Mouse (Mus musculus): ENCODE measurements at regions not wholly inside any gene's neighbourhood (a gene's known extent, or its start where the extent isn't known, plus 50 kb on each side); places are given as distances from the start of the nearest gene placed in this dataset.
"Not testable (repeated sequence)": the region's sequence is repeated elsewhere in the genome, so short reads cannot be mapped to it uniquely, and the experiment has no call there.

- ATAC-seq (replicated peaks; ENCODE audit: low FRiP score, low TSS enrichment, poor library complexity, severe bottlenecking) = peak; percentile 60
These were observed 100.0 kb upstream of the Ifngr1 start for GRCm38 (mm10) chr10:19491513-19492380.

- peak; percentile 54; the same call in 1 of the 2 replicates for ATAC-seq (replicated peaks; ENCODE audit: low FRiP score, low TSS enrichment, poor library complexity, severe bottlenecking)
These were observed 97.2 kb upstream of the Ifngr1 start for GRCm38 (mm10) chr10:19494461-19495105.

- no peak for ATAC-seq (replicated peaks; ENCODE audit: low FRiP score, low TSS enrichment, poor library complexity, severe bottlenecking)
These were observed 93.6 kb upstream of the Ifngr1 start for GRCm38 (mm10) chr10:19498112-19498511.

GRCm38 (mm10) chr10:19502874-19503273, 88.9 kb upstream of the Ifngr1 start:
- no peak for ATAC-seq (replicated peaks; ENCODE audit: low FRiP score, low TSS enrichment, poor library complexity, severe bottlenecking)

GRCm38 (mm10) chr10:19503846-19504765, 87.6 kb upstream of the Ifngr1 start:
- no peak for ATAC-seq (replicated peaks; ENCODE audit: low FRiP score, low TSS enrichment, poor library complexity, severe bottlenecking)

- ATAC-seq (replicated peaks; ENCODE audit: low FRiP score, low TSS enrichment, poor library complexity, severe bottlenecking) = no peak
These were observed 86.6 kb upstream of the Ifngr1 start for GRCm38 (mm10) chr10:19505174-19505573.

- ATAC-seq (replicated peaks; ENCODE audit: low FRiP score, low TSS enrichment, poor library complexity, severe bottlenecking) = peak; percentile 39
These were observed 85.8 kb upstream of the Ifngr1 start for GRCm38 (mm10) chr10:19505979-19506378.

GRCm38 (mm10) chr10:19506434-19506833, 85.3 kb upstream of the Ifngr1 start:
- ATAC-seq (replicated peaks; ENCODE audit: low FRiP score, low TSS enrichment, poor library complexity, severe bottlenecking) = no peak

GRCm38 (mm10) chr10:19508221-19508745, 83.5 kb upstream of the Ifngr1 start:
- ATAC-seq (replicated peaks; ENCODE audit: low FRiP score, low TSS enrichment, poor library complexity, severe bottlenecking) = no peak

GRCm38 (mm10) chr10:19510047-19510446, 81.7 kb upstream of the Ifngr1 start:
- no peak for ATAC-seq (replicated peaks; ENCODE audit: low FRiP score, low TSS enrichment, poor library complexity, severe bottlenecking)

GRCm38 (mm10) chr10:19514366-19514765, 77.4 kb upstream of the Ifngr1 start:
- not testable (repeated sequence) for ATAC-seq (replicated peaks; ENCODE audit: low FRiP score, low TSS enrichment, poor library complexity, severe bottlenecking)

- ATAC-seq (replicated peaks; ENCODE audit: low FRiP score, low TSS enrichment, poor library complexity, severe bottlenecking) = no peak
These were observed 76.9 kb upstream of the Ifngr1 start for GRCm38 (mm10) chr10:19514837-19515236.

GRCm38 (mm10) chr10:19516011-19516410, 75.7 kb upstream of the Ifngr1 start:
- no peak for ATAC-seq (replicated peaks; ENCODE audit: low FRiP score, low TSS enrichment, poor library complexity, severe bottlenecking)

- no peak for ATAC-seq (replicated peaks; ENCODE audit: low FRiP score, low TSS enrichment, poor library complexity, severe bottlenecking)
These were observed 74.7 kb upstream of the Ifngr1 start for GRCm38 (mm10) chr10:19517093-19517492.

- ATAC-seq (replicated peaks; ENCODE audit: low FRiP score, low TSS enrichment, poor library complexity, severe bottlenecking) = no peak
These were observed 73.0 kb upstream of the Ifngr1 start for GRCm38 (mm10) chr10:19518763-19519162.

- ATAC-seq (replicated peaks; ENCODE audit: low FRiP score, low TSS enrichment, poor library complexity, severe bottlenecking) = no peak
These were observed 69.6 kb upstream of the Ifngr1 start for GRCm38 (mm10) chr10:19522198-19522597.

- ATAC-seq (replicated peaks; ENCODE audit: low FRiP score, low TSS enrichment, poor library complexity, severe bottlenecking) = no peak
These were observed 65.8 kb upstream of the Ifngr1 start for GRCm38 (mm10) chr10:19525939-19526338.

GRCm38 (mm10) chr10:19526353-19526752, 65.4 kb upstream of the Ifngr1 start:
- ATAC-seq (replicated peaks; ENCODE audit: low FRiP score, low TSS enrichment, poor library complexity, severe bottlenecking) = no peak

- no peak for ATAC-seq (replicated peaks; ENCODE audit: low FRiP score, low TSS enrichment, poor library complexity, severe bottlenecking)
These were observed 62.1 kb upstream of the Ifngr1 start for GRCm38 (mm10) chr10:19529655-19530054.

- ATAC-seq (replicated peaks; ENCODE audit: low FRiP score, low TSS enrichment, poor library complexity, severe bottlenecking) = no peak
These were observed 61.7 kb upstream of the Ifngr1 start for GRCm38 (mm10) chr10:19530056-19530455.

Measured in megakaryocyte-erythroid progenitor cell, adult 5-6 weeks (primary cell).